ENCODE assay signal across 8 mouse cellular contexts in genomic region chr9:65011304-65011703, GRCm38 (mm10). TPM values are rescaled to one million over a fixed set of nuclear protein-coding genes. Genes with fewer than 3 reads are reported as not detected.
A peak's percentile ranks its signal among the peaks of the same experiment; 100 is the strongest.
DNase-seq lines count a peak whose midpoint lies in the region; ATAC-seq lines count a peak whose summit lies in the region.

No protein-coding gene starts in this region.

- peaks cover 3% of the 10 kb centered on the region; the same call in 1 of the 2 replicates for H3K36me3 ChIP-seq in splenic B cell, adult 2 months (ENCODE audit: control insufficient read depth, insufficient read depth, low read length, poor library complexity, severe bottlenecking)

- H3K27me3 ChIP-seq in splenic B cell, adult 2 months (ENCODE audit: control insufficient read depth, insufficient read depth, low read length, poor library complexity, severe bottlenecking): no peaks in the 10 kb centered on the region

- ATAC-seq in erythroid progenitor cell, adult 5-6 weeks (replicated peaks; ENCODE audit: low FRiP score, poor library complexity, severe bottlenecking): peak; percentile 61; the same call in 1 of the 2 replicates

- intact Hi-C loops in heart, postnatal 14 days (cut with DNase I): loop anchor here (5.0 kb wide), 1 partner anchor 111 kb away; no protein-coding TSS in a partner anchor

- DNase-seq in heart, postnatal 14 days: peak; percentile 29 to 42
- DNase-seq in heart, adult 9 months (ENCODE audit: low spot score in 2 of 2): no peak
- peak; percentile 40 for DNase-seq in urinary bladder, postnatal 14 days (ENCODE audit: low spot score)
- DNase-seq in urinary bladder, postnatal 4 days (ENCODE audit: low spot score in 2 of 2): no peak
- peak; percentile 21 for DNase-seq in splenic B cell, adult 2 months (ENCODE audit: low read depth, low spot score)
- DNase-seq in cerebellum, adult 11-12 months: no peak
- DNase-seq in Muller cell, postnatal 12 days (ENCODE audit: inconsistent ontology term): no peak

RNA-seq across cellular contexts. Expression of gene Hacd3, which starts 10.2 kb away (rescaled TPM):
- 10 to 100 TPM; 17.7 to 20.9 TPM for total RNA-seq in heart, postnatal 14 days (2021)
- 11.5 and 15.9 TPM in 2 replicates for total RNA-seq in erythroid progenitor cell, adult 5-6 weeks (2015; ENCODE audit: low replicate concordance)
- total RNA-seq in erythroid progenitor cell, adult 5-6 weeks (2017; ENCODE audit: low replicate concordance): 18.2 and 20.8 TPM in 2 replicates

RNA-seq across cellular contexts. Expression of gene Dpp8, which starts 20.9 kb away (rescaled TPM):
- total RNA-seq in heart, postnatal 14 days (2021): 10 to 100 TPM; 67.5 to 74.3 TPM
- 70.3 and 82.6 TPM in 2 replicates for total RNA-seq in erythroid progenitor cell, adult 5-6 weeks (2015; ENCODE audit: low replicate concordance)
- 110 and 113 TPM in 2 replicates for total RNA-seq in erythroid progenitor cell, adult 5-6 weeks (2017; ENCODE audit: low replicate concordance)

RNA-seq across cellular contexts. Expression of gene Ints14, which starts 50.6 kb away (rescaled TPM):
- 10 to 100 TPM; 17.8 to 19.4 TPM for total RNA-seq in heart, postnatal 14 days (2021)
- total RNA-seq in erythroid progenitor cell, adult 5-6 weeks (2015; ENCODE audit: low replicate concordance): 10.5 and 22.7 TPM in 2 replicates
- 8.8 and 11.7 TPM in 2 replicates for total RNA-seq in erythroid progenitor cell, adult 5-6 weeks (2017; ENCODE audit: low replicate concordance)

RNA-seq across cellular contexts. Expression of gene Slc24a1, which starts 59.9 kb away (rescaled TPM):
- under 1 TPM; 0.14 to 0.15 TPM for total RNA-seq in heart, postnatal 14 days (2021)
- total RNA-seq in erythroid progenitor cell, adult 5-6 weeks (2015; ENCODE audit: low replicate concordance): not detected in 2 replicates
- total RNA-seq in erythroid progenitor cell, adult 5-6 weeks (2017; ENCODE audit: low replicate concordance): 0.51 TPM in 1 of 2 replicates, not detected in the other

Comparison
In these comparisons a context has a peak if more than half of its experiments do, and no peak if none do; other contexts are left out.
1. DNase-seq: peak in heart, postnatal 14 days (2 of 2), urinary bladder, postnatal 14 days (single experiment) and splenic B cell, adult 2 months (single experiment); none in heart, adult 9 months (0 of 2), urinary bladder, postnatal 4 days (0 of 2), cerebellum, adult 11-12 months (single experiment) and Muller cell, postnatal 12 days (single experiment).